In genomic region chr1:133664203-133664970, GRCm38 (mm10) we compare ENCODE assay signal across 23 mouse cellular contexts. TPM values are rescaled to one million over a fixed set of nuclear protein-coding genes. Genes with fewer than 3 reads are reported as not detected.
DNase-seq lines count a peak whose midpoint lies in the region; ATAC-seq and TF ChIP-seq lines count a peak whose summit lies in the region.
"Had no signal": no experiment of that assay in that cellular context is flagged by ENCODE, and none has a peak within 500 bp of the region (broad histone marks: within the 10 kb centered on the region; RNA-seq: fewer than 3 reads in every experiment).

No protein-coding gene starts in this region.

- peaks cover 14% of the 10 kb centered on the region for H3K4me1 ChIP-seq in intestine, embryonic 14.5 days (replicated peaks; ENCODE audit: control insufficient read depth, insufficient read depth, low read length)
- H3K4me1 ChIP-seq in intestine, postnatal 0 days (replicated peaks; ENCODE audit: control insufficient read depth, insufficient read depth, low read length), result peaks cover 5% of the 10 kb centered on the region; the same call in 1 of the 2 replicates
- peaks cover 33% of the 10 kb centered on the region for H3K4me1 ChIP-seq in G1E (ENCODE audit: insufficient read depth, low read depth, low read length)
- H3K4me1 ChIP-seq in liver, embryonic 13.5 days (replicated peaks), result peaks cover 16% of the 10 kb centered on the region
- H3K4me1 ChIP-seq in stomach, postnatal 0 days (replicated peaks; ENCODE audit: control insufficient read depth, insufficient read depth), result 0 out of 2 replicates have a peak, but pooled peaks cover 3% of the 10 kb centered on the region
- 0 out of 2 replicates have a peak, but pooled peaks cover 3% of the 10 kb centered on the region for H3K4me1 ChIP-seq in thymus, adult 2 months (replicated peaks; ENCODE audit: control insufficient read depth, insufficient read depth, low read length)

- ATAC-seq in intestine, embryonic 14.5 days (replicated peaks; ENCODE audit: low FRiP score, low TSS enrichment, low read depth), result no peak
- no peak for ATAC-seq in intestine, postnatal 0 days
- no peak for ATAC-seq in G1E (ENCODE audit: extremely low read depth, insufficient number of reproducible peaks, low FRiP score, poor library complexity, severe bottlenecking)
- no peak for ATAC-seq in liver, embryonic 13.5 days (ENCODE audit: low read depth)
- no peak for ATAC-seq in stomach, postnatal 0 days (ENCODE audit: low FRiP score, low TSS enrichment)
- ATAC-seq in erythroid progenitor cell, adult 5-6 weeks (replicated peaks; ENCODE audit: low FRiP score, poor library complexity, severe bottlenecking), result no peak
- ATAC-seq: midbrain, embryonic 15.5 days had no signal

- H3K9me3 ChIP-seq in intestine, embryonic 14.5 days (ENCODE audit: control insufficient read depth, low read length), result no peaks in the 10 kb centered on the region
- H3K9me3 ChIP-seq in intestine, postnatal 0 days (ENCODE audit: control insufficient read depth), result no peaks in the 10 kb centered on the region
- no peaks in the 10 kb centered on the region for H3K9me3 ChIP-seq in G1E (replicated peaks)
- H3K9me3 ChIP-seq in liver, embryonic 13.5 days (replicated peaks), result no peaks in the 10 kb centered on the region
- H3K9me3 ChIP-seq in stomach, postnatal 0 days (ENCODE audit: control insufficient read depth, low read length), result no peaks in the 10 kb centered on the region
- H3K9me3 ChIP-seq: embryonic facial prominence, embryonic 13.5 days; hindbrain, embryonic 12.5 days; megakaryocyte, embryonic 14.5 days; midbrain, embryonic 15.5 days had no signal

- H3K4me2 ChIP-seq in intestine, embryonic 14.5 days (ENCODE audit: low read length), result no peak overlapping the region
- no peak overlapping the region for H3K4me2 ChIP-seq in intestine, postnatal 0 days (replicated peaks; ENCODE audit: low read depth)
- H3K4me2 ChIP-seq in liver, embryonic 13.5 days, result peak overlapping the region; percentile 34; the same call in 1 of the 2 replicates
- H3K4me2 ChIP-seq in stomach, postnatal 0 days (replicated peaks; ENCODE audit: low read depth), result no peak overlapping the region
- H3K4me2 ChIP-seq: embryonic facial prominence, embryonic 13.5 days; hindbrain, embryonic 12.5 days; midbrain, embryonic 15.5 days had no signal

- no peak overlapping the region for H3K9ac ChIP-seq in intestine, embryonic 14.5 days (ENCODE audit: low read length)
- H3K9ac ChIP-seq in intestine, postnatal 0 days (ENCODE audit: low read depth, low read length), result no peak overlapping the region
- H3K9ac ChIP-seq in liver, embryonic 13.5 days, result 0 out of 2 replicates have a peak overlapping the region, but pooled peaks have one; percentile 20
- H3K9ac ChIP-seq in stomach, postnatal 0 days (ENCODE audit: low read length), result no peak overlapping the region
- H3K9ac ChIP-seq: embryonic facial prominence, embryonic 13.5 days; hindbrain, embryonic 12.5 days; midbrain, embryonic 15.5 days had no signal

- no peak overlapping the region for H3K4me3 ChIP-seq in intestine, embryonic 14.5 days (ENCODE audit: low read depth, low read length)
- H3K4me3 ChIP-seq in intestine, postnatal 0 days (ENCODE audit: low read depth, low read length), result no peak overlapping the region
- H3K4me3 ChIP-seq in G1E (ENCODE audit: low read depth, low read length), result peak overlapping the region; percentile 28; the same call in 1 of the 2 replicates
- no peak overlapping the region for H3K4me3 ChIP-seq in liver, embryonic 13.5 days (replicated peaks)
- no peak overlapping the region for H3K4me3 ChIP-seq in stomach, postnatal 0 days (ENCODE audit: low read depth, low read length)
- no peak overlapping the region for H3K4me3 ChIP-seq in thymus, adult 2 months (ENCODE audit: control insufficient read depth, insufficient read depth, low read length)
- H3K4me3 ChIP-seq: embryonic facial prominence, embryonic 13.5 days; hindbrain, embryonic 12.5 days; megakaryocyte, embryonic 14.5 days; midbrain, embryonic 15.5 days had no signal

- H3K27ac ChIP-seq in intestine, embryonic 14.5 days (ENCODE audit: low read depth), result peak overlapping the region; percentile 81
- no peak overlapping the region for H3K27ac ChIP-seq in intestine, postnatal 0 days (ENCODE audit: low read depth, low read length)
- peak overlapping the region; percentile 70 for H3K27ac ChIP-seq in liver, embryonic 13.5 days
- peak overlapping the region; percentile 56 for H3K27ac ChIP-seq in stomach, postnatal 0 days (replicated peaks)
- no peak overlapping the region for H3K27ac ChIP-seq in thymus, adult 2 months (ENCODE audit: control insufficient read depth, insufficient read depth, low read length)
- H3K27ac ChIP-seq: embryonic facial prominence, embryonic 13.5 days; hindbrain, embryonic 12.5 days; midbrain, embryonic 15.5 days had no signal

- DNase-seq in intestine, embryonic 14.5 days (ENCODE audit: low spot score), result peak; percentile 47
- DNase-seq in G1E (ENCODE audit: low spot score), result no peak
- no peak for DNase-seq in liver, embryonic 13.5 days
- DNase-seq in stomach, postnatal 0 days (ENCODE audit: low spot score), result no peak
- no peak for DNase-seq in adrenal gland, adult 18-20 months (ENCODE audit: low spot score in 2 of 2)
- DNase-seq in thymus, adult 2 months, result no peak
- DNase-seq: adrenal gland, postnatal 25 days; cerebellum, adult 8-10 months; gastrocnemius, postnatal 25 days; kidney, adult 11 months; kidney, postnatal 14 days; lung, postnatal 14 days; thymus, postnatal 14 days had no signal

- peaks cover 5% of the 10 kb centered on the region for H3K36me3 ChIP-seq in intestine, embryonic 14.5 days (ENCODE audit: control insufficient read depth, insufficient read depth, low read length)
- H3K36me3 ChIP-seq in intestine, postnatal 0 days (ENCODE audit: control insufficient read depth, insufficient read depth), result no peaks in the 10 kb centered on the region
- peaks cover 5% of the 10 kb centered on the region for H3K36me3 ChIP-seq in G1E (replicated peaks)
- H3K36me3 ChIP-seq in liver, embryonic 13.5 days, result peaks cover 3% of the 10 kb centered on the region
- no peaks in the 10 kb centered on the region for H3K36me3 ChIP-seq in stomach, postnatal 0 days (ENCODE audit: control insufficient read depth, insufficient read depth, low read length)
- H3K36me3 ChIP-seq in thymus, adult 2 months (ENCODE audit: control insufficient read depth, insufficient read depth, low read length), result no peaks in the 10 kb centered on the region
- H3K36me3 ChIP-seq: hindbrain, embryonic 12.5 days; midbrain, embryonic 15.5 days had no signal

- no peak for TF ChIP-seq CTCF in intestine, postnatal 0 days (IDR thresholded peaks at IDR 0.05; ENCODE audit: low read depth)
- no peak for TF ChIP-seq CTCF in G1E (IDR thresholded peaks at IDR 0.05; ENCODE audit: low read depth, low read length)
- TF ChIP-seq CTCF in stomach, postnatal 0 days (IDR thresholded peaks at IDR 0.05; ENCODE audit: low read depth), result no peak
- no peak for TF ChIP-seq CTCF in thymus, adult 2 months (IDR thresholded peaks at IDR 0.05; ENCODE audit: borderline replicate concordance, control insufficient read depth, extremely low read depth, insufficient read depth, low read length, poor library complexity)

- TF ChIP-seq EP300 in stomach, postnatal 0 days (optimal IDR thresholded peaks at IDR 0.05), result no peak

- H3K27me3 ChIP-seq in intestine, embryonic 14.5 days (replicated peaks; ENCODE audit: control insufficient read depth, insufficient read depth, low read length), result no peaks in the 10 kb centered on the region
- no peaks in the 10 kb centered on the region for H3K27me3 ChIP-seq in intestine, postnatal 0 days (replicated peaks; ENCODE audit: control insufficient read depth, insufficient read depth, low read length)
- no peaks in the 10 kb centered on the region for H3K27me3 ChIP-seq in G1E (ENCODE audit: insufficient read depth, low read length)
- no peaks in the 10 kb centered on the region for H3K27me3 ChIP-seq in liver, embryonic 13.5 days
- H3K27me3 ChIP-seq in stomach, postnatal 0 days (ENCODE audit: control insufficient read depth, insufficient read depth, low read length), result no peaks in the 10 kb centered on the region
- H3K27me3 ChIP-seq in thymus, adult 2 months (ENCODE audit: control insufficient read depth, insufficient read depth, low read length), result no peaks in the 10 kb centered on the region
- H3K27me3 ChIP-seq: embryonic facial prominence, embryonic 13.5 days; hindbrain, embryonic 12.5 days; megakaryocyte, embryonic 14.5 days; midbrain, embryonic 15.5 days had no signal

- WGBS in intestine, embryonic 14.5 days, result 65% methylated on average over 11 of the region's 11 CpGs
- WGBS in intestine, postnatal 0 days, result 60% methylated on average over 11 of the region's 11 CpGs
- WGBS in liver, embryonic 13.5 days (ENCODE audit: insufficient replicate concordance), result 67% methylated on average over 11 of the region's 11 CpGs
- 67% methylated on average over 11 of the region's 11 CpGs for WGBS in stomach, postnatal 0 days
- 95% methylated on average over 11 of the region's 11 CpGs for WGBS in thymus, adult 2 months

- no peak for TF ChIP-seq POLR2A in thymus, adult 2 months (IDR thresholded peaks at IDR 0.05; ENCODE audit: control insufficient read depth, extremely low read depth, insufficient read depth, low read length, poor library complexity)

RNA-seq across cellular contexts. Expression of gene Gm38394, which starts 3.3 kb away (rescaled TPM):
- 11.7 and 11.9 TPM in 2 replicates for polyA plus RNA-seq in intestine, embryonic 14.5 days (2014; fragmentation: Nextera tagmentation; extraction: Ambion mirVana)
- polyA plus RNA-seq in intestine, postnatal 0 days (2015; fragmentation: Nextera tagmentation; extraction: Ambion mirVana), result 1.9 and 2.5 TPM in 2 replicates
- total RNA-seq in G1E (2014; fragmentation: Nextera tagmentation) (62.2 and 74.9 TPM in 2 replicates), G1E (2017) (16.6 and 22.2 TPM in 2 replicates)
- 6.8 and 7.9 TPM in 2 replicates for polyA plus RNA-seq in G1E (2012)
- 0.97 and 1.2 TPM in 2 replicates for polyA plus RNA-seq in liver, embryonic 13.5 days (2015; fragmentation: Nextera tagmentation; extraction: Ambion mirVana)
- polyA plus RNA-seq in stomach, postnatal 0 days (2015; fragmentation: Nextera tagmentation; extraction: Ambion mirVana), result 2.4 and 2.7 TPM in 2 replicates
- 10 to 100 TPM; 24.4 to 26.2 TPM for total RNA-seq in adrenal gland, adult 18-20 months (2021)
- total RNA-seq in erythroid progenitor cell, adult 5-6 weeks (2015; ENCODE audit: low replicate concordance), result 23.4 and 43.6 TPM in 2 replicates
- total RNA-seq in erythroid progenitor cell, adult 5-6 weeks (2017; ENCODE audit: low replicate concordance), result 9.1 and 22.3 TPM in 2 replicates
- 5.8 and 5.9 TPM in 2 replicates for polyA plus RNA-seq in thymus, adult 2 months (2012; rRNA removed)

RNA-seq across cellular contexts. Expression of gene Zbed6, which starts 3.7 kb away (rescaled TPM):
- polyA plus RNA-seq in intestine, embryonic 14.5 days (2014; fragmentation: Nextera tagmentation; extraction: Ambion mirVana), result not detected in 2 replicates
- 0.90 and 0.93 TPM in 2 replicates for polyA plus RNA-seq in intestine, postnatal 0 days (2015; fragmentation: Nextera tagmentation; extraction: Ambion mirVana)
- 31.5 and 42.4 TPM in 2 replicates for total RNA-seq in G1E (2014; fragmentation: Nextera tagmentation)
- total RNA-seq in G1E (2017), result 22.2 and 26.1 TPM in 2 replicates
- polyA plus RNA-seq in G1E (2012), result not detected in 2 replicates
- polyA plus RNA-seq in liver, embryonic 13.5 days (2015; fragmentation: Nextera tagmentation; extraction: Ambion mirVana), result not detected in 2 replicates
- polyA plus RNA-seq in stomach, postnatal 0 days (2015; fragmentation: Nextera tagmentation; extraction: Ambion mirVana), result not detected in 2 replicates
- 10 to 100 TPM in 1 of 2 experiments, 1 to 10 TPM in 1; 8.4 to 11.0 TPM for total RNA-seq in adrenal gland, adult 18-20 months (2021)
- total RNA-seq in erythroid progenitor cell, adult 5-6 weeks (2015; ENCODE audit: low replicate concordance), result 5.4 TPM in 1 of 2 replicates, not detected in the other
- total RNA-seq in erythroid progenitor cell, adult 5-6 weeks (2017; ENCODE audit: low replicate concordance), result 25.3 and 36.0 TPM in 2 replicates
- 4.1 and 5.3 TPM in 2 replicates for polyA plus RNA-seq in thymus, adult 2 months (2012; rRNA removed)
- polyA plus RNA-seq: embryonic facial prominence, embryonic 13.5 days; forebrain, embryonic 11.5 days; heart, embryonic 14.5 days; hindbrain, embryonic 12.5 days; midbrain, embryonic 15.5 days had no signal

RNA-seq across cellular contexts. Expression of gene Lax1, which starts 25.5 kb away (rescaled TPM):
- polyA plus RNA-seq in intestine, embryonic 14.5 days (2014; fragmentation: Nextera tagmentation; extraction: Ambion mirVana), result 0.45 and 0.89 TPM in 2 replicates
- polyA plus RNA-seq in intestine, postnatal 0 days (2015; fragmentation: Nextera tagmentation; extraction: Ambion mirVana), result 0.38 and 0.47 TPM in 2 replicates
- total RNA-seq in G1E (2014; fragmentation: Nextera tagmentation) (0.39 TPM in 1 of 2 replicates, not detected in the other), G1E (2017) (0.16 and 0.17 TPM in 2 replicates)
- not detected in 2 replicates for polyA plus RNA-seq in G1E (2012)
- 0.28 and 0.65 TPM in 2 replicates for polyA plus RNA-seq in liver, embryonic 13.5 days (2015; fragmentation: Nextera tagmentation; extraction: Ambion mirVana)
- 0.16 and 0.38 TPM in 2 replicates for polyA plus RNA-seq in stomach, postnatal 0 days (2015; fragmentation: Nextera tagmentation; extraction: Ambion mirVana)
- under 1 TPM; 0.32 to 0.33 TPM for total RNA-seq in adrenal gland, adult 18-20 months (2021)
- 2.9 TPM in 1 of 2 replicates, not detected in the other for total RNA-seq in erythroid progenitor cell, adult 5-6 weeks (2015; ENCODE audit: low replicate concordance)
- total RNA-seq in erythroid progenitor cell, adult 5-6 weeks (2017; ENCODE audit: low replicate concordance), result 1.8 and 4.0 TPM in 2 replicates
- polyA plus RNA-seq in thymus, adult 2 months (2012; rRNA removed), result 19.3 and 21.9 TPM in 2 replicates
- total RNA-seq: adrenal gland, postnatal 25 days; layer of hippocampus, adult 8-10 months had no signal
- polyA plus RNA-seq: C2C12 had no signal

RNA-seq across cellular contexts. Expression of gene Snrpe, which starts 54.3 kb away (rescaled TPM):
- polyA plus RNA-seq in intestine, embryonic 14.5 days (2014; fragmentation: Nextera tagmentation; extraction: Ambion mirVana), result 765 and 782 TPM in 2 replicates
- 348 and 361 TPM in 2 replicates for polyA plus RNA-seq in intestine, postnatal 0 days (2015; fragmentation: Nextera tagmentation; extraction: Ambion mirVana)
- total RNA-seq in G1E (2014; fragmentation: Nextera tagmentation) (170 and 200 TPM in 2 replicates), G1E (2017) (1,043 and 1,097 TPM in 2 replicates)
- polyA plus RNA-seq in G1E (2012), result 25.3 and 33.5 TPM in 2 replicates
- 501 and 514 TPM in 2 replicates for polyA plus RNA-seq in liver, embryonic 13.5 days (2015; fragmentation: Nextera tagmentation; extraction: Ambion mirVana)
- 348 and 359 TPM in 2 replicates for polyA plus RNA-seq in stomach, postnatal 0 days (2015; fragmentation: Nextera tagmentation; extraction: Ambion mirVana)
- 100 to 1,000 TPM in 1 of 2 experiments, 10 to 100 TPM in 1; 91.3 to 108 TPM for total RNA-seq in adrenal gland, adult 18-20 months (2021)
- total RNA-seq in erythroid progenitor cell, adult 5-6 weeks (2015; ENCODE audit: low replicate concordance), result 266 and 285 TPM in 2 replicates
- 123 and 292 TPM in 2 replicates for total RNA-seq in erythroid progenitor cell, adult 5-6 weeks (2017; ENCODE audit: low replicate concordance)
- 81.6 and 108 TPM in 2 replicates for polyA plus RNA-seq in thymus, adult 2 months (2012; rRNA removed)

Comparison
In these comparisons a context has a peak if more than half of its experiments do, and no peak if none do; other contexts are left out.
1. H3K27ac ChIP-seq: peak in intestine, embryonic 14.5 days (single experiment), liver, embryonic 13.5 days (single experiment) and stomach, postnatal 0 days (single experiment); none in intestine, postnatal 0 days (single experiment) and thymus, adult 2 months (single experiment).
2. RNA of gene Lax1, which starts 25.5 kb away (polyA plus RNA-seq): 19.3 to 21.9 TPM in thymus, adult 2 months; 0.45 to 0.89 TPM in intestine, embryonic 14.5 days, 0.38 to 0.47 TPM in intestine, postnatal 0 days, 0.28 to 0.65 TPM in liver, embryonic 13.5 days, 0.16 to 0.38 TPM in stomach, postnatal 0 days and not detected in G1E; every median in the first group is over 10 times any median in the second.